Mouse (Mus musculus) 3134 (cell line): Measurements from ENCODE around the gene Cd109.

Source experiments
- DNase-seq: peaks from one replicate; pipeline ENCODE4 v3.0.0-alpha.2; 2011; ENCODE audit warnings: low spot score; ENCODE audit not compliant: insufficient read length; ENCODE audit errors: extremely low read depth

Cd109 gene

DNA sequence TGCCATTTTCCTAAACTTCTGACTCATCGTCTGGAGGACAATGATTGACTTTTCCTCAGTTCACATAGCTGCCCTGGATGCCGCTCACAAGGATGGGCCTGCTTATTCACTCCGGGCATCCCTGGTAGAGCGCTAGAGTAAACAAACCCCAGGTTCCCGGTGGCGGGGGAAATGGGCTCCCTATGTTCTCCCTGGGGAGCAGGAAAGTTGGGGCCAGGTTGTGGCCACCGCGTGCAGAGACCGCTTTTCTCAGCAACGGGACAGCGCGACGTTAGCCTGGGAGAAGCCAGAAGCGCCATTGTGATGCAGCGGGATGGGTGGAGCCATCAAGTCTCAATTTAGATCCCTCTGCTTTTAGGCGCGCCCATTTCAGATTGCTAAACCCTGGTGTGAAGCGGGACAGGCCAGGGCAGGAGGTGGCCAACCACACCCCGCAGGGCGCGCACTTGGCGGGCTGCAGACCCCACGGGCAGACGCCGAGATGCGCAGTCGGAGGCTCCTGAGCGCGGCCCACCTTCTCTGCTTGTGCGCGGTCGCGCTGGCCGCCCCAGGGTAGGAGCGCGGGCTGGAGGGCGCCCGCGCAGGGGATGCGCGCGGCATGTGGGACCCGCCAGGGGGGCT is at the start of gene Cd109:
TSS of gene Cd109 (plus strand) at position 146 of the 621 bp plus-strand sequence.
- DNase-seq = no peak

GRCm38 (mm10) chr9:78569934-78570333 is 45.4 kb upstream of the Cd109 start:
- DNase-seq = no peak

- DNase-seq = no peak
Observed at GRCm38 (mm10) chr9:78576466-78576865, 38.9 kb upstream of the Cd109 start.

GRCm38 (mm10) chr9:78578824-78579223 is 36.5 kb upstream of the Cd109 start:
- no peak for DNase-seq

GRCm38 (mm10) chr9:78579644-78580396 is 35.5 kb upstream of the Cd109 start:
- no peak for DNase-seq

GRCm38 (mm10) chr9:78587218-78587883 is 28.0 kb upstream of the Cd109 start:
- DNase-seq = no peak

DNA sequence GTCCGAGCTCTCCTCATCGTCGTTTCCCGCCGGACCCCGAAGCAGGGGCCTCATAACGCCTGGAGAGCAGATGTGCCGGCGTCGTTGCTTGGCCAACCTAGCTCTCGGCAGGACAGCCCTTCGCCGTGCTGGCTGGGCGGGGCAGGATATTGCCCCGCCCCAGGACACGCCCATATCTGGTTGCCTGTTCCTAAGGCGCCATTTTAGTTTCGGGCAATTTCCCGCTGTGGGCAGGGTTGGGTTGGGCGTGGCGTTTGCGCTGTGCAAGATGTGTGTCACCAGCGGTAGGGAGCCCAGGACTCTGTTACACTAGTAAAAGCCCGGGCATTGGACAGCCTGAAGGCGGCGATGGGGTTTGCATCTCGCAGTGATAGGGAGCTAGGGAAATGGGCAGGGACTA is 27.4 kb upstream of the Cd109 start, which contains the start of gene Slc17a5:
TSS of gene Slc17a5 (minus strand) at position 128 of the 400 bp plus-strand sequence.
- peak; percentile 97 for DNase-seq

- DNase-seq = no peak
Observed at GRCm38 (mm10) chr9:78588411-78589033, 26.8 kb upstream of the Cd109 start.

DNA sequence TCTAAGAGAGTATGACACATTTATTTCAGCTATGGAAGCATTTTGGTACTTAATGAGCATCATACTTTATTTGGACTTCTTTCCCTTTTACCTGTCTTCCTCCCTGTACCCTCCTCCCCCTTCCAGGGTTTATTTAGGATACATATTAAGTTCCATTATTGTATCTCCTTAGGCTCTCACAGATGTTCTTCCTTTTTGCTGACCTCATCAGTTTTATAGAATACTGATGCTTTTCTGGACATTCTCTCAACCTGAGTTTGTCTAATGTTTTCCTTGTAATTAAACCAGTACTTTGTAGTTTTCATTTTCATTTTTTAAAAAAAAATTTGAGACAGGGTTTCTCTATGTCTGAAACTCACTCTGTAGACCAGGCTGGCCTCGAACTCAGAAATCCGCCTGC is 24.9 kb upstream of the Cd109 start:
- DNase-seq = no peak

DNA sequence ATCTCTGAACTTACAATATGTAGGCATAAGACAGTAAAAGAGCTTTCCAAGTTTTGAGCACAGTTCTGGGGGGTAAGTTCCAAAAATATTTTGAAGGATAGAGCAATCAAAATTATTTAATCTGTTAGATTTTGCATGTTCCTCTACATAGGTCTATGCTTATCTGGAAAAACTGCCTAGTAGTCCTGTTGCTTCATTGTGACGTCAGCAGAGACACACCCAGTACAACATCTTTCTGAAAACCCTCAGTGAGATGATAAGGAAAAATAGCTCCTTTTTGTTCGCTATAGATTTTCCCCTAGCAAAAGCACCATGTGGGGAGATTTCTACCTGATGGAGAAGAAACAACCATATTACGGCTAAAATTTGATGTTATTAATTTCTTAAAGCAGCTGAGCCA is 20.1 kb upstream of the Cd109 start:
- DNase-seq = no peak

- peak; percentile 28 for DNase-seq
Observed at GRCm38 (mm10) chr9:78595769-78596555, 19.4 kb upstream of the Cd109 start.

DNA sequence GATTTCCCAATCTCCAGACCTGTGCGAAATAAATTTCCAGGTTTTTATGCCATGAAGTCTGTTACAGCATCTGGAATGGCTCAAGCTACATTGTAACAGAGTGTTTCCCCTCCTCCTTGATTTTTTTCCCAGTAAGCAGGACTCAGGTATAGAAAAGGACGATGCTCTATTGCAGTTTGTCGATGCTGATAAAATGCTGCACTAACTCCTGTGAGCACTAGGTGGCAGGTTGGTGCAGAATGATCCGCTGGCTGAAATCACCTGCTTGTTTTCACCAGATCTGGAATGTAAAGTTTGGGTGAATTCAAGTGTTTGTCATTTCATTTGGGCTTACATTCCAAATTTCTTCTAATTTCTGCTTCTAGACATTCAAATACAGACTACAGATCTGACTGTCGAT is 18.5 kb upstream of the Cd109 start:
- no peak for DNase-seq

GRCm38 (mm10) chr9:78599927-78600326 is 15.4 kb upstream of the Cd109 start:
- no peak for DNase-seq

GRCm38 (mm10) chr9:78601046-78601730 is 14.2 kb upstream of the Cd109 start:
- DNase-seq = no peak

DNA sequence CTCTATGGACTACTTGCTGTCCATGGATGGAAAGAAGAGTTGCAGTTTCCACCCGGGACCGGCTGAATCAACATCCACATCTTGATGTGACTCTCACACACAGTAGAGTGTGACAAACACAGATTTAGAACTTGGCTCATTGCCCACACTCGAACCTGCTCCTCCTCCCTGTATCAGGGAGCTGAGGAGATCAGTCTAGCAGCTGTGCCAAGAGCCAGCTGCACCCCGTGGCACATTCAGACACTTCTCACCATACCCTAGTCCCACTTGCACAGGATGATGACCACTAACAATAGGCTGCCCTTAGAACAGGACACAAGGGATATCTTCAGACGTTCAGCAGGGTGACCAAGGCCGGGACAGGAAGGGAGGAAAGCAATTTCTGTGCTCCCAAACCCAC is 1.1 kb upstream of the Cd109 start:
- no peak for DNase-seq

DNA sequence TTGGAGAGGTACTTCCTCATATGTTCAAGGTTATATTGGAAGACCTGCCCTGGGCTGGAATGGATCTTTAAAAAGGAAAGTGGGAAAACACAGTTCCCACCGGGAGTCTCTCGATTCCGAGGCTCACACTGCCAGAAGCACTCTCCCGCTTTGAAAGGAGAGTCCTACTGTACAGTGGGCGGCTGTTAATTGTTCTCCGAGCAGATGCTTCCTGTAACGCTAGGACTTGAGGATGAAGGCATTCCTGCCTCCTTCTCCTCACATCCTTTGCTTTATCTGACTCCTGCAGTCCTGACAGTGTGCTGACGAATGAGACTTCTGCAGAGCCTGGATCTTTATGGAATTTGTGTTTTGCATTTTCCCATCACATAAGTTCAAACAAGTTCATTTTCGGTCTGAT is 3.9 kb downstream of the Cd109 start:
- no peak for DNase-seq

DNA sequence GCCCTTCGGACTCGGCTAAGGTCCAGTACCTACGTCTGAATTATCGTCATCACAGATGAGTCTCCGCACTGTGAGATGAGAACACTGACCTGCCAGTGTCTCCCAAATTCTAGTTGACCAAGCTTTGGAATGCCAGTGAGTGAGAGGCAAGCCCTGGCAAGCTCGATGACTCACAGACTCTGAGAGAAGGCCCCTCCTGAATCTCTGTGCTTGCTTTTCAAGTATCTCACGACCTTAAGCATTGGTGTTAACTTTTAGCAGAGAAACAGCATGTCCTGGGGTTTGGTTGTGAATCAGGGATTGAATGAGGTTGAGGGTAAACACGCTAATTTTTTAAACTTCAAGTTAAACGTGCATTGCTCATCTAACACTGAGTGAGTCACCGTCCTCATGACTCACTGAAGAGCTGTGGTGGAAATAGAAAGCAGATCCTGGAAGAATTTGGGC is 8.0 kb downstream of the Cd109 start:
- DNase-seq = peak; percentile 75

- DNase-seq = no peak
Observed at GRCm38 (mm10) chr9:78629991-78630390, 14.6 kb downstream of the Cd109 start.

GRCm38 (mm10) chr9:78631755-78632434 is 16.5 kb downstream of the Cd109 start:
- no peak for DNase-seq
